Mouse (Mus musculus): ENCODE data around the gene Eef1g. TPM values are rescaled to one million over a fixed set of nuclear protein-coding genes. Genes with fewer than 3 reads are reported as not detected.
"Not testable (repeated sequence)": the region's sequence is repeated elsewhere in the genome, so short reads cannot be mapped to it uniquely, and the experiment has no call there.

Eef1g gene
- polyA plus RNA-seq, 1 experiment from 2014 or later = 240 TPM

GRCm38 (mm10) chr19:8992769-8993624, 26.2 kb downstream of the Eef1g start:
- H3K27ac ChIP-seq (ENCODE audit: low read length) = peak overlapping the region; percentile 99
- WGBS = 31% methylated on average over 12 of the region's 12 CpGs
- H3K36me3 ChIP-seq (ENCODE audit: control insufficient read depth, insufficient read depth) = no peaks in the 10 kb centered on the region
- H3K4me1 ChIP-seq (ENCODE audit: control insufficient read depth, insufficient read depth, low read length) = peaks cover 77% of the 10 kb centered on the region
- H3K4me3 ChIP-seq (ENCODE audit: low read length) = peak overlapping the region; percentile 89
- peak overlapping the region; percentile 97 for H3K9ac ChIP-seq (ENCODE audit: low read length)
- H3K4me2 ChIP-seq (ENCODE audit: low read depth, low read length) = peak overlapping the region; percentile 82
- peak; percentile 21 for ATAC-seq (replicated peaks; ENCODE audit: extremely low read depth, insufficient read depth, low FRiP score)
- H3K9me3 ChIP-seq (replicated peaks; ENCODE audit: control insufficient read depth, low read length) = no peaks in the 10 kb centered on the region
- H3K27me3 ChIP-seq (ENCODE audit: control insufficient read depth, insufficient read depth, low read length) = no peaks in the 10 kb centered on the region

- Histone ChIP-seq H3K4me2 (ENCODE audit: low read depth, low read length) (peak overlapping the region; percentile 82), H3K9ac (ENCODE audit: low read length) (peak overlapping the region; percentile 51), H3K27me3 (ENCODE audit: control insufficient read depth, insufficient read depth, low read length) (no peaks in the 10 kb centered on the region), H3K4me1 (ENCODE audit: control insufficient read depth, insufficient read depth, low read length) (peaks cover 77% of the 10 kb centered on the region), H3K4me3 (ENCODE audit: low read length) (peak overlapping the region; percentile 20; the same call in 1 of the 2 replicates), H3K27ac (ENCODE audit: low read length) (peak overlapping the region; percentile 99), H3K9me3 (replicated peaks; ENCODE audit: control insufficient read depth, low read length) (no peaks in the 10 kb centered on the region), H3K36me3 (ENCODE audit: control insufficient read depth, insufficient read depth) (no peaks in the 10 kb centered on the region)
- 65% methylated on average over 2 of the region's 2 CpGs for WGBS
- ATAC-seq (replicated peaks; ENCODE audit: extremely low read depth, insufficient read depth, low FRiP score) = no peak
These were observed 26.7 kb downstream of the Eef1g start for GRCm38 (mm10) chr19:8993625-8993912.

- Histone ChIP-seq H3K4me3 (ENCODE audit: low read length) (no peak overlapping the region), H3K27ac (ENCODE audit: low read length) (no peak overlapping the region), H3K36me3 (ENCODE audit: control insufficient read depth, insufficient read depth) (peaks cover 4% of the 10 kb centered on the region; the same call in 1 of the 2 replicates), H3K9ac (ENCODE audit: low read length) (0 out of 2 replicates have a peak overlapping the region, but pooled peaks have one; percentile 16), H3K4me1 (ENCODE audit: control insufficient read depth, insufficient read depth, low read length) (peaks cover 81% of the 10 kb centered on the region), H3K9me3 (replicated peaks; ENCODE audit: control insufficient read depth, low read length) (no peaks in the 10 kb centered on the region), H3K4me2 (ENCODE audit: low read depth, low read length) (no peak overlapping the region), H3K27me3 (ENCODE audit: control insufficient read depth, insufficient read depth, low read length) (no peaks in the 10 kb centered on the region)
- WGBS = 70% methylated on average over 10 of the region's 10 CpGs
- no peak for ATAC-seq (replicated peaks; ENCODE audit: extremely low read depth, insufficient read depth, low FRiP score)
These were observed 28.2 kb downstream of the Eef1g start for GRCm38 (mm10) chr19:8994813-8995607.

GRCm38 (mm10) chr19:8996601-8997000, 29.8 kb downstream of the Eef1g start:
- ATAC-seq (replicated peaks; ENCODE audit: extremely low read depth, insufficient read depth, low FRiP score) = no peak
- Histone ChIP-seq H3K4me3 (ENCODE audit: low read length) (no peak overlapping the region), H3K9me3 (replicated peaks; ENCODE audit: control insufficient read depth, low read length) (no peaks in the 10 kb centered on the region), H3K27me3 (ENCODE audit: control insufficient read depth, insufficient read depth, low read length) (no peaks in the 10 kb centered on the region), H3K9ac (ENCODE audit: low read length) (no peak overlapping the region), H3K36me3 (ENCODE audit: control insufficient read depth, insufficient read depth) (peaks cover 18% of the 10 kb centered on the region), H3K4me1 (ENCODE audit: control insufficient read depth, insufficient read depth, low read length) (peaks cover 72% of the 10 kb centered on the region), H3K4me2 (ENCODE audit: low read depth, low read length) (no peak overlapping the region), H3K27ac (ENCODE audit: low read length) (0 out of 2 replicates have a peak overlapping the region, but pooled peaks have one; percentile 9)
- 90% methylated on average over 6 of the region's 6 CpGs for WGBS

- ATAC-seq (replicated peaks; ENCODE audit: extremely low read depth, insufficient read depth, low FRiP score) = peak; percentile 88
- H3K4me3 ChIP-seq (ENCODE audit: low read length) = no peak overlapping the region
- H3K9ac ChIP-seq (ENCODE audit: low read length) = peak overlapping the region; percentile 51
- H3K27me3 ChIP-seq (ENCODE audit: control insufficient read depth, insufficient read depth, low read length) = no peaks in the 10 kb centered on the region
- 26% methylated on average over 4 of the region's 4 CpGs for WGBS
- peak overlapping the region; percentile 53 for H3K4me2 ChIP-seq (ENCODE audit: low read depth, low read length)
- H3K4me1 ChIP-seq (ENCODE audit: control insufficient read depth, insufficient read depth, low read length) = peaks cover 62% of the 10 kb centered on the region
- peak overlapping the region; percentile 83 for H3K27ac ChIP-seq (ENCODE audit: low read length)
- H3K9me3 ChIP-seq (replicated peaks; ENCODE audit: control insufficient read depth, low read length) = no peaks in the 10 kb centered on the region
- H3K36me3 ChIP-seq (ENCODE audit: control insufficient read depth, insufficient read depth) = peaks cover 27% of the 10 kb centered on the region
These were observed 30.7 kb downstream of the Eef1g start for GRCm38 (mm10) chr19:8997546-8997945.

GRCm38 (mm10) chr19:8998546-8998945, 31.7 kb downstream of the Eef1g start:
- peaks cover 37% of the 10 kb centered on the region for H3K36me3 ChIP-seq (ENCODE audit: control insufficient read depth, insufficient read depth)
- WGBS = 80% methylated on average over 6 of the region's 6 CpGs
- H3K9ac ChIP-seq (ENCODE audit: low read length) = no peak overlapping the region
- no peak overlapping the region for H3K4me3 ChIP-seq (ENCODE audit: low read length)
- H3K27ac ChIP-seq (ENCODE audit: low read length) = no peak overlapping the region; the same call in 1 of the 2 replicates
- H3K4me1 ChIP-seq (ENCODE audit: control insufficient read depth, insufficient read depth, low read length) = peaks cover 53% of the 10 kb centered on the region
- no peak overlapping the region for H3K4me2 ChIP-seq (ENCODE audit: low read depth, low read length)
- ATAC-seq (replicated peaks; ENCODE audit: extremely low read depth, insufficient read depth, low FRiP score) = no peak
- H3K27me3 ChIP-seq (ENCODE audit: control insufficient read depth, insufficient read depth, low read length) = no peaks in the 10 kb centered on the region
- no peaks in the 10 kb centered on the region for H3K9me3 ChIP-seq (replicated peaks; ENCODE audit: control insufficient read depth, low read length)

- Histone ChIP-seq H3K4me3 (ENCODE audit: low read length) (no peak overlapping the region), H3K36me3 (ENCODE audit: control insufficient read depth, insufficient read depth) (peaks cover 43% of the 10 kb centered on the region), H3K4me1 (ENCODE audit: control insufficient read depth, insufficient read depth, low read length) (peaks cover 46% of the 10 kb centered on the region), H3K27me3 (ENCODE audit: control insufficient read depth, insufficient read depth, low read length) (no peaks in the 10 kb centered on the region), H3K9me3 (replicated peaks; ENCODE audit: control insufficient read depth, low read length) (no peaks in the 10 kb centered on the region), H3K4me2 (ENCODE audit: low read depth, low read length) (no peak overlapping the region), H3K9ac (ENCODE audit: low read length) (no peak overlapping the region), H3K27ac (ENCODE audit: low read length) (no peak overlapping the region)
- WGBS = 78% methylated on average over 4 of the region's 4 CpGs
- ATAC-seq (replicated peaks; ENCODE audit: extremely low read depth, insufficient read depth, low FRiP score) = no peak
These were observed 32.4 kb downstream of the Eef1g start for GRCm38 (mm10) chr19:8999223-8999622.

- H3K27me3 ChIP-seq (ENCODE audit: control insufficient read depth, insufficient read depth, low read length); H3K27ac ChIP-seq (ENCODE audit: low read length); ATAC-seq (replicated peaks; ENCODE audit: extremely low read depth, insufficient read depth, low FRiP score); H3K4me3 ChIP-seq (ENCODE audit: low read length); H3K4me2 ChIP-seq (ENCODE audit: low read depth, low read length); H3K4me1 ChIP-seq (ENCODE audit: control insufficient read depth, insufficient read depth, low read length); H3K9me3 ChIP-seq (replicated peaks; ENCODE audit: control insufficient read depth, low read length); H3K9ac ChIP-seq (ENCODE audit: low read length): not testable (repeated sequence)
- 90% methylated on average over 2 of the region's 2 CpGs for WGBS
- peaks cover 59% of the 10 kb centered on the region for H3K36me3 ChIP-seq (ENCODE audit: control insufficient read depth, insufficient read depth)
These were observed 40.1 kb downstream of the Eef1g start for GRCm38 (mm10) chr19:9006915-9007314.

GRCm38 (mm10) chr19:9019298-9019697, 52.5 kb downstream of the Eef1g start:
- Histone ChIP-seq H3K9ac (ENCODE audit: low read length) (no peak overlapping the region), H3K4me3 (ENCODE audit: low read length) (no peak overlapping the region), H3K27ac (ENCODE audit: low read length) (no peak overlapping the region), H3K4me1 (ENCODE audit: control insufficient read depth, insufficient read depth, low read length) (peaks cover 11% of the 10 kb centered on the region), H3K4me2 (ENCODE audit: low read depth, low read length) (no peak overlapping the region), H3K9me3 (replicated peaks; ENCODE audit: control insufficient read depth, low read length) (no peaks in the 10 kb centered on the region), H3K36me3 (ENCODE audit: control insufficient read depth, insufficient read depth) (peaks cover 50% of the 10 kb centered on the region), H3K27me3 (ENCODE audit: control insufficient read depth, insufficient read depth, low read length) (no peaks in the 10 kb centered on the region)
- WGBS = 84% methylated on average over 3 of the region's 3 CpGs
- no peak for ATAC-seq (replicated peaks; ENCODE audit: extremely low read depth, insufficient read depth, low FRiP score)
